Mouse (Mus musculus) lung, adult 10 weeks (tissue): ENCODE results near the gene Plekhd1. TPM values are rescaled to one million over a fixed set of nuclear protein-coding genes. Genes with fewer than 3 reads are reported as not detected.

Experiments used
- polyA plus RNA-seq: library from polyadenylated mRNA; stranded (reverse); fragments of 350-450 nt; fragmentation: Illumina TruSeq; extraction: RNeasy Lipid Tissue Mini Kit (QIAGEN cat#74804); gene quantifications from one replicate; pipeline ENCODE4 v1.2.3, GENCODE M21; 2014; ENCODE audit warnings: low read depth, low replicate concordance; ENCODE audit not compliant: insufficient read depth

Gene Plekhd1
- polyA plus RNA-seq: 7.1 TPM

DNA sequence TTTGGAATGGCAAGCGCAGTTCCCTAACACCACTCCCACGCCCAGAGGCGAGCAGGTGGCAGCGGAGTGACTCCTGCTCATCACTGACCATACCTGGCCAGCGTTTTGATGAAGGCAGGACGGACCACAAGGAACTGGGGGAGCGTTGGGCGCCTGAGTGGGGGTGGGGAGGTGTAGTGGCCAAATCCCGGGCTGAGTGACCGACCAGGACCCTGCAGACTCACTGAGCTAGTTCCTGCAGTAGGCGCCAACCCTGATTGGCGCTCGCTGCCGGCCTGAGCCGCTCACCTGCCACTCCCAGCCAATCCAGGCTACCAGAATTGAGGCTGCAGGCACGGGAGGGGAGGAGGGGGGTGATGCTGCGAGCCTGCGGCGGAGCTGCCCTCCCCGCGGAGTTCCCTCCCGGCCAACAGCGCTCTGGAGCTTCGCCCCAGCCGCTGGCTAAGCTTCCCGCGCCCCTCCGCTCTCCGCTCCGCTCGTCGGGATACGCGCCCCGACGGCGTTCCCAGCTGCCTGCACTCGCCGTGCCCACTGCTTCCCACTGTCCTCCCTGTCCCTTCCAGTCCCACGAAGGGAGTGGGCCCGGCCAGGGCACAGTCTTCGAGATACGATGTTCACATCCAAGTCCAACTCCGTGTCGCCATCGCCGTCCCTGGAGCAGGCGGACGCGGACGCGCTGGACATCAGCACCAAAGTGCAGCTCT, at the start of gene Plekhd1:
Gene Plekhd1 (plus strand): TSS at position 323 of the 704 bp plus-strand sequence.

DNA sequence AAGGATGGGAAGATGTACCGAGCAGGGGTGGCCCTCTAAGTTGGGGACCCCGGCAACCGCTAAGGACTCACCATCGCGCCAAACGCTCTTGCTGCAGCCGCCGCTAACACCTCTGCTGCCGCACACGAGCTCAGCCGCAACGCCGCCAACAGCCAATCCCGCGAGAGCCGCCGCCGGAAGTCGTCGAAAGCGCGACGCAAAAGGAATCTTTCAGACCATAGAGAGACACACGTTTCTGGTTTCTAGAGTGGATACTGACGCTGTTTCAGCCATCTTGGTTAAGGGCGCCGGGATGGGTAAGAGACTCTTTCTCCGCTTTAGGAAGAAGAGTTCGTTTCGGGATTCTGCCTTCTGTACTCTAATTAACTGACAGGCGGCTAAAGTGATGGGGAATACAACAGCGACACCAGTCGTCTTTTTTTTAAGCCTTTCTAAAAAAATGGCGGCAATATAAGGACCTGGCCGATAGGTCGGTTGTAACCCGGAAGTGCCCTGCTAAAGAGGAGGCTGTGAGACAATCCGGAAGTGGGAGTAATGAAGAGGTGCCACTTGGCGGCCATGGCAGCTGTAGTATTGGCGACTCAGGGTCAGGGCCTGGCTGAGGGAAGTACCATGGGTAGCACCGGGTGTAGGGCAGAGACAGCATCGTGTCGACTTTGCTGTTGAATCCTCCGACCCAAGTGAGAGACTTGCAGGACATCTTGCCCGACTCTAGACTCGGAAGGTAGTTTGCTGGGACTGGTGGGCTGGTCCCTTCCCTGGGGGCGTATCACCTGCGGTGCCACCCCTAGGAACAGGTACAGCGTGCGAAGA, 48.5 kb upstream of the Plekhd1 start, which contains the start of the genes Slc39a9 and Erh:
Gene Slc39a9 (plus strand): TSS at position 191 of the 813 bp plus-strand sequence.
Gene Erh (minus strand): TSS at position 649 of the 813 bp plus-strand sequence.

DNA sequence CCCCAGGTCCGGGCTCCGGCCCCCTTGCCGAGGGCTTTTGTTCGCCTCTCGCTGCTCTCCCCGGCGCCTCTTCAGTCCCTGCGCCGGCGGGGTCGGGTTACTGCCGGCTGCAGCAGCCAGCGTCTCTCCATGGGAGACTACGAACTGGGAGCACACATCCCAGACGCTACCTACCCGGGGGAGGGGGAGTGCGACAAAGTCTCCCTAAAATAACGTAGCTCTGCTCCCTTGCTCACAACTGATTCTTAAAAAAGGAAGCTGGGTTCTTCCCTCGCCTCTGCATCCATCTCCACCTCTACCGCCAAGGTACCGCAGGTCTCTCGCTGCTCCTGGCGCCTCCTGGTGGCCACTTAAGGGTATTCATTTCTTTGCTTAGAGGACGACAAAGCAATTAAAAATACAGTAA, 68.0 kb downstream of the Plekhd1 start, which contains the start of gene Ccdc177:
Gene Ccdc177 (minus strand): TSS at position 292 of the 406 bp plus-strand sequence.

Other genes starting within 250 kb of the Plekhd1 start
- 9.3 TPM for gene Exd2, start 229.5 kb upstream of the Plekhd1 start, polyA plus RNA-seq
- 1.9 TPM for gene Galnt16, start 174.3 kb upstream of the Plekhd1 start, polyA plus RNA-seq
- gene Slc39a9, start 48.7 kb upstream of the Plekhd1 start, polyA plus RNA-seq: 15.0 TPM
- 87.1 TPM for gene Erh, start 48.2 kb upstream of the Plekhd1 start, polyA plus RNA-seq
- not detected for gene Ccdc177, start 68.1 kb downstream of the Plekhd1 start, polyA plus RNA-seq
- gene Susd6, start 97.9 kb downstream of the Plekhd1 start, polyA plus RNA-seq: 30.4 TPM